Mouse (Mus musculus) naive thymus-derived CD4-positive, alpha-beta T cell, adult 2 months (primary cell): ENCODE measurements at regions not wholly inside any gene's neighbourhood (a gene's known extent, or its start where the extent isn't known, plus 50 kb on each side); places are given as distances from the start of the nearest gene placed in this dataset.

ENCODE experiments used
- DNase-seq: peaks from one replicate; pipeline ENCODE4 v3.0.0-alpha.2; 2011; ENCODE audit warnings: low read depth

DNA sequence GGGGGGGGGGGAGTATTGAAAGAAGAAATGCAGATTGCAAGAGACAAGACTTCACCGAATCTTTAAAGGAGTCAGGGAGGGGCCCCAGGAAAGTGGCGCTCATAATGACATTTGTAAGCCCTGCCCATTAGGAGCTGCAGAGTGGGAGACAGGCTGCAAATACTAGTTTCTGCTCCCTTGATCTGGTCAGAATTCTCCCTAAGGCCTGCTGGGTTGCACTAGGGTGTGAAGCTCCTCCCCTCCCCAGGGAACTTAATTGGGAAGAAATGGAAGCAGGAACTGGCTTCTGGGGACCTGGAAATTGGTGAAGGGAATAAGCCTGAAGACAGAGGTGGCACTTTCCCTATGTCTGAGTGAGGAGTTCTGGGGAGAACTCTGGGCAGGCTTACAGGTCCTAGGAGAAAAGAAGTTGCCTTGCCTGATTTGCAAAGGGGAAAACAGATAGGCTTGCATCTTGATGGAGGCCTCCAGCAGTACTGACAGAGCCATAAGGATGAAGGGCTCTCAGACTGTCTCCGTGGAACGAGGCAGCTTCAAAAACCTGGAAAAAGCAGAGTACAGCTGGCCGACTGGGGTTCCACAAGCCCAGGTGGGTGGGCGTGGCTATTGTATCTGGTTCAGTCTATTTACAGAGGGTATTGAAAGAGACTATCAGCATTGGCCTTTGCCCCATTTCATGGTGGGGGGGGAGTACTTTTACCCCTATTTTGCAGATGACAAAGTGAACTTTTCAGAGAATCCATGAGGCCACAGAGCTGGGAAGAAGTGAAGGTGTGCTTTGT lies 125.7 kb downstream of the Plpp3 start:
- no peak for DNase-seq

DNA sequence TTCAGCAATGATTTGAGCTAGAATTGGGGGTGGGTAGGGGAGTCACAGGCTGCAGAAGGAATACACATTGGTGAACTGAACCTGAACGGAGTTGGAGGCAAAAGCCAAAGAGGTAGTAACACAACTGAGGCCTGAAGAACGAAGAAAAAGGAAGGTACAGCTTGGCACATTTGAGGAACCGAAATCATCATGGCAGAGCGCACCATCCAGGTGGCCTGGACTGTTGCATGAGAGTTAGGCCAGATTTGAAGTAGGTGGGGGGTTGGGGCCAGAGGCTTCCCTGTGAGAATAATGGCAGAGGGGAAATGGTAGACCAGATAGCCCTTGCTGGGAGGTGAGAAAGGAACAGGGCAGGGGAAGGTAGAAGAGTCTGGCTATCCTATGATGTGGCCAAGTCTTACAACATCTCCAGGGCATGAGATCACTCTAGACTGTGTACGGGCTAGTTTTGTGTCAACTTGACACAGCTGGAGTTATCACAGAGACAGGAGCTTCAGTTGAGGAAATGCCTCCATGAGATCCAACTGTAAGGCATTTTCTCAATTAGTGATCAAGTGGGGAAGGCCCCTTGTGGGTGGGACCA lies 128.4 kb downstream of the Plpp3 start:
- no peak for DNase-seq

GRCm38 (mm10) chr4:105286299-105286698 lies 129.2 kb downstream of the Plpp3 start:
- DNase-seq = no peak

GRCm38 (mm10) chr4:105286809-105287208 lies 129.7 kb downstream of the Plpp3 start:
- DNase-seq = no peak

GRCm38 (mm10) chr4:105287419-105287818 lies 130.3 kb downstream of the Plpp3 start:
- no peak for DNase-seq

- no peak for DNase-seq
These were observed 132.5 kb downstream of the Plpp3 start for GRCm38 (mm10) chr4:105289635-105290034.

GRCm38 (mm10) chr4:105290847-105291475 lies 133.8 kb downstream of the Plpp3 start:
- DNase-seq = no peak

DNA sequence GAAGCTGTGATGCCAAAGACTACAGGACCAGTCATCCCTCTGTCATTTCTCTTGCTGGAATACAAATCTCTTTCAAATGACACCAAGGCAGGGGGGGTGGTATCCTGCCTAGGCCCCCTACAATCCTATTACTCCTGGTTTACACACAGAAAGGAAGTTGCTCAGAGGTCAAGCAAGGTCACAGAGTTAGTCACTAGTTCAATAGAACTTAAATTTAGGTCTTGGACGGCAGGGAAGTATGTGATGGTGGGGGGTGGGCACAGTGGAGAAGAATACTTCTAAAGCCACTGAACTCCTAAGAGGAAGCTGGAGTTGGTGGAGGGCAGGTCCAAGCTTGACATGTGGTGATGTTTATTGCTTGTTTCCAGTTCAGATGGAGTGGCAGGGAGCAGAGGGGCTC lies 134.4 kb downstream of the Plpp3 start:
- DNase-seq = no peak

- DNase-seq = no peak
These were observed 142.2 kb downstream of the Plpp3 start for GRCm38 (mm10) chr4:105299358-105299757.

GRCm38 (mm10) chr4:105301547-105301946 lies 144.4 kb downstream of the Plpp3 start:
- no peak for DNase-seq

DNA sequence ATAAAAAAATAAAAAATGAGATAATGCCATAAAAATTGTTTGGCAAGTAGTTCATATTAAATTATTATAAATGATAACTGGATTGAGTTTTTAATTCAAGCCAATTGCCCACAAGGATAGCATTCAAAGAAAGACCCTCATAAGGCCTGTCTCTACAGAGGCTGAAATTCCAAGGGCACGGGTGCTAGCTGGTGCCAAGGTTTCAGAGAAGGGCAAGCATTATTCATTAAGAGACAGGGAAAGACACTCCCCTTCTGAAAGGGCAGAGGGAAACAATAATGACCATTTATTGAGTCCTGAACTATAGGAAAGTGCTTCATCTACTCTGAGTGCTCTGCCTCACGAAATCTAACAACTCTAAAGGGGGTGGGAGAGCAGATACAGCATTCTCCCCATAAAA lies 147.0 kb downstream of the Plpp3 start:
- DNase-seq = no peak

- DNase-seq = no peak
These were observed 148.8 kb downstream of the Plpp3 start for GRCm38 (mm10) chr4:105305931-105306330.

GRCm38 (mm10) chr4:105307356-105307755 lies 150.2 kb downstream of the Plpp3 start:
- DNase-seq = no peak

- no peak for DNase-seq
These were observed 150.8 kb downstream of the Plpp3 start for GRCm38 (mm10) chr4:105307905-105308304.

GRCm38 (mm10) chr4:105308971-105309488 lies 151.9 kb downstream of the Plpp3 start:
- no peak for DNase-seq

- no peak for DNase-seq
These were observed 155.5 kb downstream of the Plpp3 start for GRCm38 (mm10) chr4:105312643-105313042.

- no peak for DNase-seq
These were observed 156.1 kb downstream of the Plpp3 start for GRCm38 (mm10) chr4:105313151-105313818.

- no peak for DNase-seq
These were observed 157.9 kb downstream of the Plpp3 start for GRCm38 (mm10) chr4:105315095-105315494.

- DNase-seq = peak; percentile 26
These were observed 159.5 kb downstream of the Plpp3 start for GRCm38 (mm10) chr4:105316478-105317206.

DNA sequence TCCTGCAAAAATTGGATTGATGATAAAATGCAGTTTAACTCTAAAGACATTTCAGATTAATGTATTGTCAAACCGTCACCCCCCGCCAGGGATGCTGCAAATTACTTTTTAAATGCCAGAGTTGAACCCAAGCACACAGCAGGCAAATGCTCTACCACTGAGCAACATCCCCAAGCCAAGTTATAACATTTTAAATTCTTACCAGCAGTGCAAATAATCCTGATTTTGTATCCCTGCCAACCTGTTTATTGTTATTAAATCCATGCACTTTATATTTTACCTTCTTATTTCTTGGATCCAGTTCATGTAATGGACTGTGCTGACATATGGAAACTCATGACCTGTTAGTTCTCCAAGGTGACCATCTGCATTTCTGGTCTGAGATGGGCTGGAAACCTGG lies 161.3 kb downstream of the Plpp3 start:
- no peak for DNase-seq

DNA sequence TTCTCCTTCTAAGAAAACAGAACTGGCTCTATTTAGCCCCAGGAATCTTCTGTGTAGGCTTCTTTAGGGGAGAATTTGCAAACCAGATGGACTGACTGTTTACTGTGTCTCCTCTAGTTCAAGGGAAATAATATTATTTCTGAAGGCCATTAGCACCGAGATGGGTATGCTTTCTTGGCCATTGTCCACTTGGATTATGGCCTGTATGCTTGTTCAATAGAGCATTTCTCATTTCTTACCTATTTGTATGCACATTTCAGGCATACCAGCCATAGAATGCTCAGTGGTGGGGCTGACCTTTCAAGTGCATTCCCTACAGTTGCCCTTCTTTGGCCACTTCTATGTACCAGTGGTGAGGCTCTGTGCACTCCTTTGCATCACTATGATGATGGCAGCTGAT lies 166.3 kb downstream of the Plpp3 start:
- DNase-seq = no peak

DNA sequence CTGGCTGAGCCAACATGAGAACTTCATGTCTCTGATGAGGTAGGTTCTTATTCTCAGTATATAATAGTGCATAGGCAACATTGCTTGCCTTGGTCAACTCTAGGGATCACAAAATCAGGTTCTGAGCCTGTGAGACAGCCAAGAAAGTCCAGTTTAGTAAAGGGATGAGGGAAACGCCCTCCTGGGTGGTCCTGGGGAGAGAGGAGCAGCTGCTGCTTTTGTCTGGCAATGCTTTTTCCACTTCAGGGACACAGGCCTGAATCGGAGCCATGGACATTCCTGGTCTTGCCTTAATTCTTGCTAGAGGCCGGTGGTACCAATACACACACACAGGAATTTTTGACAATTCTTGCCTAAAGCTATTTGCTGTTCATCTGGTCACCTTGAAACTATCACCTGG lies 169.8 kb downstream of the Plpp3 start:
- no peak for DNase-seq
